Mouse (Mus musculus) ES-E14 (cell line): ENCODE measurements around the gene Piwil4.

ENCODE experiments used
- CHD2 ChIP-seq: IDR thresholded peaks from 2 replicates; pipeline ENCODE4 v1.6.1; 2014; ENCODE audit warnings: mild to moderate bottlenecking, low read depth, low read length, inconsistent platforms
- HCFC1 ChIP-seq: IDR thresholded peaks from 2 replicates; pipeline ENCODE4 v1.6.1; 2012; ENCODE audit warnings: low read length, inconsistent platforms, borderline replicate concordance; ENCODE audit not compliant: insufficient read depth
- MAFK ChIP-seq: IDR thresholded peaks from 2 replicates; pipeline ENCODE4 v1.6.1; 2014; ENCODE audit warnings: mild to moderate bottlenecking, low read depth, low read length, inconsistent platforms; ENCODE audit not compliant: insufficient read depth
- ZNF384 ChIP-seq: IDR thresholded peaks from 2 replicates; pipeline ENCODE4 v1.6.1; 2012; ENCODE audit warnings: low read depth, low read length, inconsistent platforms

GRCm38 (mm10) chr9:14699288-14699640, 41.3 kb downstream of the Piwil4 start:
- TF ChIP-seq CHD2 (no peak), ZNF384 (no peak), HCFC1 (no peak), MAFK (no peak)
